Mouse (Mus musculus) lung, postnatal 0 days (tissue): ENCODE data around the gene Kcnip3. TPM values are rescaled to one million over a fixed set of nuclear protein-coding genes. Genes with fewer than 3 reads are reported as not detected.

ENCODE experiments used
- ATAC-seq: fragments of 200-750 bp; cut with Nextera tagmentation; 2 replicates; pipeline ENCODE4 v1.8.0; 2017; ENCODE audit warnings: moderate library complexity
- DNase-seq: peaks from one replicate; pipeline ENCODE4 v3.0.0-alpha.2; 2016; ENCODE audit warnings: low spot score
- H3K27ac ChIP-seq: fragments of 300-500 bp; sonication (generic); 2 replicates; pipeline ENCODE4 v1.5.1; 2014; ENCODE audit warnings: antibody characterized with exemption, mild to moderate bottlenecking, low read length, mixed read lengths
- H3K27me3 ChIP-seq: fragments of 300-500 bp; sonication (generic); replicated peaks from 2 replicates; pipeline ENCODE4 v1.6.1; 2014; ENCODE audit warnings: low read length, mixed read lengths; ENCODE audit not compliant: insufficient read depth
- H3K36me3 ChIP-seq: fragments of 300-500 bp; sonication (generic); 2 replicates; pipeline ENCODE4 v1.6.1; 2014; ENCODE audit warnings: low read length, mixed read lengths; ENCODE audit not compliant: insufficient read depth
- H3K4me1 ChIP-seq: fragments of 300-500 bp; sonication (generic); 2 replicates; pipeline ENCODE4 v1.6.1; 2014; ENCODE audit warnings: antibody characterized with exemption, low read depth, low read length, mixed read lengths; ENCODE audit not compliant: insufficient read depth
- H3K4me2 ChIP-seq: fragments of 300-500 bp; sonication (generic); replicated peaks from 2 replicates; pipeline ENCODE4 v1.6.1; 2014; ENCODE audit warnings: low read depth, mild to moderate bottlenecking, low read length, moderate library complexity, mixed read lengths
- H3K4me3 ChIP-seq: fragments of 300-500 bp; sonication (generic); 2 replicates; pipeline ENCODE4 v1.5.1; 2014; ENCODE audit warnings: low read depth, low read length
- H3K9ac ChIP-seq: fragments of 300-500 bp; sonication (generic); replicated peaks from 2 replicates; pipeline ENCODE4 v1.6.1; 2014; ENCODE audit warnings: low read depth, mild to moderate bottlenecking
- H3K9me3 ChIP-seq: fragments of 300-500 bp; sonication (generic); 2 replicates; pipeline ENCODE4 v1.6.1; 2016; ENCODE audit warnings: low read length, mixed read lengths
- CTCF ChIP-seq: IDR thresholded peaks from 2 replicates; pipeline ENCODE4 v1.5.1; 2016; ENCODE audit warnings: antibody characterized with exemption, mild to moderate bottlenecking
- EP300 ChIP-seq: IDR thresholded peaks from 2 replicates; pipeline ENCODE4 v1.6.1; 2016; ENCODE audit warnings: antibody characterized with exemption, mild to moderate bottlenecking, control low read depth
- WGBS: fragments of 180-500 bp; shearing (Covaris S2); extraction: QIAGEN DNeasy Blood & Tissue Kit; methylation state at CpG from one replicate; pipeline ENCODE4 v1.1.7; 2014; 5-methylcytosine and 5-hydroxymethylcytosine counted together
- polyA plus RNA-seq: library from polyadenylated mRNA; unstranded; fragments of >200 nt; fragmentation: Nextera tagmentation; extraction: Ambion mirVana; gene quantifications from 2 replicates; pipeline ENCODE4 v1.2.1, GENCODE M21; 2015

Gene Kcnip3
- polyA plus RNA-seq, 1 experiment from 2014 or later: 1.1 TPM

- no peak for DNase-seq
- no peak overlapping the region for H3K4me2 ChIP-seq
- H3K9ac ChIP-seq: no peak overlapping the region
- WGBS: 64% methylated on average over 6 of the region's 6 CpGs
- H3K27me3 ChIP-seq: no peaks in the 10 kb centered on the region
- no peaks in the 10 kb centered on the region for H3K4me1 ChIP-seq
- no peaks in the 10 kb centered on the region for H3K9me3 ChIP-seq
- no peak overlapping the region for H3K4me3 ChIP-seq
- no peak for ATAC-seq
- H3K36me3 ChIP-seq: no peaks in the 10 kb centered on the region
- no peak overlapping the region for H3K27ac ChIP-seq
- TF ChIP-seq CTCF (no peak), EP300 (no peak)
Measured at GRCm38 (mm10) chr2:127411126-127411525, 110.8 kb downstream of the Kcnip3 start.

Other genes starting within 250 kb of the Kcnip3 start
- gene Dusp2, start 185.9 kb downstream of the Kcnip3 start, polyA plus RNA-seq: 3.6 and 4.3 TPM in 2 replicates
- gene Astl, start 183.5 kb downstream of the Kcnip3 start, polyA plus RNA-seq: not detected in 2 replicates
- 0.10 and 0.30 TPM in 2 replicates for gene Adra2b, start 158.9 kb downstream of the Kcnip3 start, polyA plus RNA-seq
- 0.21 and 0.23 TPM in 2 replicates for gene Gpat2, start 96.9 kb downstream of the Kcnip3 start, polyA plus RNA-seq
- 17.0 and 20.0 TPM in 2 replicates for gene Fahd2a, start 77.5 kb downstream of the Kcnip3 start, polyA plus RNA-seq
- gene Prom2, start 19.4 kb upstream of the Kcnip3 start, polyA plus RNA-seq: 0.40 and 0.53 TPM in 2 replicates
- gene Zfp661, start 65.0 kb upstream of the Kcnip3 start, polyA plus RNA-seq: 2.0 and 2.1 TPM in 2 replicates
- 64.1 and 70.1 TPM in 2 replicates for gene Mrps5, start 65.1 kb upstream of the Kcnip3 start, polyA plus RNA-seq
- 49.5 and 49.8 TPM in 2 replicates for gene Mal, start 134.6 kb upstream of the Kcnip3 start, polyA plus RNA-seq
- gene Mall, start 207.8 kb upstream of the Kcnip3 start, polyA plus RNA-seq: 4.1 and 5.8 TPM in 2 replicates